Mouse (Mus musculus) spleen, adult 12 weeks (tissue): ENCODE measurements around the gene Gm47955.
"Not testable (repeated sequence)": the region's sequence is repeated elsewhere in the genome, so short reads cannot be mapped to it uniquely, and the experiment has no call there.

ENCODE experiments used
- DNase-seq: peaks from one replicate; pipeline ENCODE4 v3.0.0; 2022; ENCODE audit warnings: low spot score

Gm47955 gene

GRCm38 (mm10) chr1:82959870-82960385, at the start of gene Gm47955:
Gene Gm47955 (plus strand): TSS chr1:82960286.
- no peak for DNase-seq

GRCm38 (mm10) chr1:82913025-82913424, 47.1 kb upstream of the Gm47955 start, which contains the start of gene A030005L19Rik:
Gene A030005L19Rik (plus strand): TSS chr1:82913325.
- no peak for DNase-seq

GRCm38 (mm10) chr1:82913434-82913833, 46.7 kb upstream of the Gm47955 start:
- DNase-seq: not testable (repeated sequence)

- no peak for DNase-seq
These were observed 35.4 kb upstream of the Gm47955 start, which contains the start of gene A030014E15Rik for GRCm38 (mm10) chr1:82924650-82925049. Gene A030014E15Rik (plus strand): TSS chr1:82924917.

- not testable (repeated sequence) for DNase-seq
These were observed 29.5 kb upstream of the Gm47955 start for GRCm38 (mm10) chr1:82930558-82930957.

- not testable (repeated sequence) for DNase-seq
These were observed 28.8 kb upstream of the Gm47955 start, which contains the start of gene Gm6217 for GRCm38 (mm10) chr1:82931326-82931725. Gene Gm6217 (minus strand): TSS chr1:82931399.

GRCm38 (mm10) chr1:82938666-82939065, 21.4 kb upstream of the Gm47955 start:
- no peak for DNase-seq

- not testable (repeated sequence) for DNase-seq
These were observed 17.6 kb upstream of the Gm47955 start for GRCm38 (mm10) chr1:82942505-82942904.

- DNase-seq: not testable (repeated sequence)
These were observed 16.8 kb upstream of the Gm47955 start, which contains the start of gene A030003K21Rik for GRCm38 (mm10) chr1:82943295-82943694. Gene A030003K21Rik (minus strand): TSS chr1:82943388.

- DNase-seq: not testable (repeated sequence)
These were observed 14.1 kb upstream of the Gm47955 start for GRCm38 (mm10) chr1:82946029-82946428.

- no peak for DNase-seq
These were observed 11.5 kb upstream of the Gm47955 start for GRCm38 (mm10) chr1:82948601-82949000.

GRCm38 (mm10) chr1:82955913-82956312, 4.2 kb upstream of the Gm47955 start, which contains the start of gene Gm7544:
Gene Gm7544 (minus strand): TSS chr1:82956013.
- not testable (repeated sequence) for DNase-seq

- no peak for DNase-seq
These were observed 6.3 kb downstream of the Gm47955 start for GRCm38 (mm10) chr1:82966413-82966812.

GRCm38 (mm10) chr1:82972046-82972445, 12.0 kb downstream of the Gm47955 start:
- no peak for DNase-seq

GRCm38 (mm10) chr1:82973244-82973643, 13.2 kb downstream of the Gm47955 start:
- no peak for DNase-seq

GRCm38 (mm10) chr1:82973901-82974300, 13.8 kb downstream of the Gm47955 start:
- DNase-seq: no peak

GRCm38 (mm10) chr1:82974342-82974741, 14.3 kb downstream of the Gm47955 start:
- DNase-seq: no peak

- no peak for DNase-seq
These were observed 15.7 kb downstream of the Gm47955 start for GRCm38 (mm10) chr1:82975750-82976149.

GRCm38 (mm10) chr1:82977840-82978239, 17.8 kb downstream of the Gm47955 start:
- no peak for DNase-seq

GRCm38 (mm10) chr1:82986738-82987137, 26.7 kb downstream of the Gm47955 start:
- no peak for DNase-seq

GRCm38 (mm10) chr1:82987530-82988198, 27.6 kb downstream of the Gm47955 start:
- no peak for DNase-seq

GRCm38 (mm10) chr1:82991062-82991461, 31.0 kb downstream of the Gm47955 start:
- no peak for DNase-seq

- DNase-seq: no peak
These were observed 31.5 kb downstream of the Gm47955 start for GRCm38 (mm10) chr1:82991596-82991995.
